7 mouse cellular contexts compared by ENCODE assay signal in genomic region chr17:87265792-87266186, GRCm38 (mm10). TPM values are rescaled to one million over a fixed set of nuclear protein-coding genes. Genes with fewer than 3 reads are reported as not detected.
A peak's percentile ranks its signal among the peaks of the same experiment; 100 is the strongest.
DNase-seq lines count a peak whose midpoint lies in the region; ATAC-seq and TF ChIP-seq lines count a peak whose summit lies in the region.

Gene Mcfd2, minus strand, starts transcription at chr17:87265935.

- H3K36me3 ChIP-seq in embryonic facial prominence, embryonic 11.5 days (replicated peaks; ENCODE audit: control insufficient read depth, insufficient read depth, low read depth, low read length): no peaks in the 10 kb centered on the region; the same call in 1 of the 2 replicates
- H3K36me3 ChIP-seq in kidney, adult 2 months (ENCODE audit: control insufficient read depth, insufficient read depth, low read length): no peaks in the 10 kb centered on the region
- peaks cover 34% of the 10 kb centered on the region for H3K36me3 ChIP-seq in limb, embryonic 12.5 days
- peaks cover 6% of the 10 kb centered on the region for H3K36me3 ChIP-seq in midbrain, embryonic 15.5 days (replicated peaks)
- no peaks in the 10 kb centered on the region for H3K36me3 ChIP-seq in spleen, adult 2 months (ENCODE audit: control insufficient read depth, insufficient read depth, low read length)

- H3K27ac ChIP-seq in embryonic facial prominence, embryonic 11.5 days (replicated peaks; ENCODE audit: low read depth, low read length): no peak within 1 kb of the TSS
- H3K27ac ChIP-seq in kidney, adult 2 months (ENCODE audit: insufficient read depth, low read depth, low read length): peak within 1 kb of the TSS; percentile 93
- H3K27ac ChIP-seq in limb, embryonic 12.5 days: peak within 1 kb of the TSS; percentile 79
- H3K27ac ChIP-seq in midbrain, embryonic 15.5 days: peak within 1 kb of the TSS; percentile 80
- peak within 1 kb of the TSS; percentile 59 for H3K27ac ChIP-seq in spleen, adult 2 months (ENCODE audit: insufficient read depth, low read length)

- WGBS in embryonic facial prominence, embryonic 11.5 days: under 1% methylated on average over 41 of the region's 41 CpGs
- 1% methylated on average over 41 of the region's 41 CpGs for WGBS in kidney, adult 2 months
- under 1% methylated on average over 41 of the region's 41 CpGs for WGBS in limb, embryonic 12.5 days
- WGBS in midbrain, embryonic 15.5 days: under 1% methylated on average over 41 of the region's 41 CpGs
- WGBS in spleen, adult 2 months: under 1% methylated on average over 41 of the region's 41 CpGs

- 0 out of 2 replicates have a peak, but pooled peaks cover 5% of the 10 kb centered on the region for H3K4me1 ChIP-seq in embryonic facial prominence, embryonic 11.5 days (ENCODE audit: control insufficient read depth, insufficient read depth, low read length)
- H3K4me1 ChIP-seq in kidney, adult 2 months (ENCODE audit: control insufficient read depth, insufficient read depth, low read length): peaks cover 14% of the 10 kb centered on the region
- H3K4me1 ChIP-seq in limb, embryonic 12.5 days (replicated peaks): peaks cover 12% of the 10 kb centered on the region
- H3K4me1 ChIP-seq in midbrain, embryonic 15.5 days: peaks cover 16% of the 10 kb centered on the region
- H3K4me1 ChIP-seq in spleen, adult 2 months (ENCODE audit: control insufficient read depth, insufficient read depth, insufficient read length): peaks cover 5% of the 10 kb centered on the region; the same call in 1 of the 2 replicates

- H3K4me3 ChIP-seq in embryonic facial prominence, embryonic 11.5 days (ENCODE audit: low read depth, low read length): peak within 1 kb of the TSS; percentile 62
- H3K4me3 ChIP-seq in kidney, adult 2 months (ENCODE audit: insufficient read depth, low read depth, low read length): peak within 1 kb of the TSS; percentile 95
- peak within 1 kb of the TSS; percentile 89 for H3K4me3 ChIP-seq in limb, embryonic 12.5 days (replicated peaks)
- peak within 1 kb of the TSS; percentile 89 for H3K4me3 ChIP-seq in midbrain, embryonic 15.5 days
- peak within 1 kb of the TSS; percentile 79 for H3K4me3 ChIP-seq in spleen, adult 2 months (ENCODE audit: extremely low read depth, insufficient read depth, insufficient read length)

- no peaks in the 10 kb centered on the region for H3K27me3 ChIP-seq in embryonic facial prominence, embryonic 11.5 days (ENCODE audit: control insufficient read depth, insufficient read depth, low read length)
- no peaks in the 10 kb centered on the region for H3K27me3 ChIP-seq in kidney, adult 2 months (replicated peaks; ENCODE audit: control insufficient read depth, insufficient read depth, low read length)
- no peaks in the 10 kb centered on the region for H3K27me3 ChIP-seq in limb, embryonic 12.5 days
- no peaks in the 10 kb centered on the region; the same call in 1 of the 2 replicates for H3K27me3 ChIP-seq in midbrain, embryonic 15.5 days (replicated peaks)
- H3K27me3 ChIP-seq in spleen, adult 2 months (ENCODE audit: control insufficient read depth, insufficient read depth, low read length): no peaks in the 10 kb centered on the region

- peak within 1 kb of the TSS; percentile 79 for H3K4me2 ChIP-seq in embryonic facial prominence, embryonic 11.5 days (ENCODE audit: low read depth, low read length)
- H3K4me2 ChIP-seq in limb, embryonic 12.5 days: peak within 1 kb of the TSS; percentile 79
- H3K4me2 ChIP-seq in midbrain, embryonic 15.5 days: peak within 1 kb of the TSS; percentile 66

- no peaks in the 10 kb centered on the region for H3K9me3 ChIP-seq in embryonic facial prominence, embryonic 11.5 days (replicated peaks; ENCODE audit: control insufficient read depth, low read length)
- H3K9me3 ChIP-seq in limb, embryonic 12.5 days: peaks cover 10% of the 10 kb centered on the region; the same call in 1 of the 2 replicates
- no peaks in the 10 kb centered on the region for H3K9me3 ChIP-seq in midbrain, embryonic 15.5 days

- H3K9ac ChIP-seq in embryonic facial prominence, embryonic 11.5 days (replicated peaks; ENCODE audit: low read length): peak within 1 kb of the TSS; percentile 64
- peak within 1 kb of the TSS; percentile 91 for H3K9ac ChIP-seq in limb, embryonic 12.5 days (replicated peaks)
- H3K9ac ChIP-seq in midbrain, embryonic 15.5 days: peak within 1 kb of the TSS; percentile 91

- TF ChIP-seq POLR2A in kidney, adult 2 months (IDR thresholded peaks at IDR 0.05; ENCODE audit: low read depth, low read length): peak; percentile 77
- peak; percentile 49 for TF ChIP-seq POLR2A in spleen, adult 2 months (IDR thresholded peaks at IDR 0.05; ENCODE audit: low read depth, low read length)

- TF ChIP-seq CTCF in kidney, adult 2 months (conservative IDR thresholded peaks at IDR 0.05; ENCODE audit: insufficient read depth, insufficient read length, low read depth, low read length): 0 out of 2 replicates have a peak, but pooled peaks have one; percentile 22
- TF ChIP-seq CTCF in spleen, adult 2 months (IDR thresholded peaks at IDR 0.05; ENCODE audit: extremely low read depth, insufficient read depth, insufficient read length, insufficient replicate concordance): no peak

- ATAC-seq in embryonic facial prominence, embryonic 11.5 days (replicated peaks; ENCODE audit: insufficient number of reproducible peaks, low FRiP score, low TSS enrichment, low read depth): peak; percentile 92
- ATAC-seq in limb, embryonic 12.5 days (ENCODE audit: insufficient number of reproducible peaks, insufficient read depth, low FRiP score, low TSS enrichment, low read depth): peak; percentile 89
- peak; percentile 90 for ATAC-seq in midbrain, embryonic 15.5 days (replicated peaks)

- peak; percentile 99 for DNase-seq in adrenal gland, postnatal 14 days
- peak; percentile 93 for DNase-seq in embryonic facial prominence, embryonic 11.5 days (ENCODE audit: low spot score)
- peak; percentile 100 for DNase-seq in heart, adult 11 months
- peak; percentile 97 for DNase-seq in kidney, adult 2 months
- peak; percentile 83 to 94 for DNase-seq in spleen, adult 2 months (ENCODE audit: low read depth in 1 of 2, low spot score in 2 of 2)

RNA-seq across cellular contexts. Expression of gene Mcfd2, which starts in this region (rescaled TPM):
- total RNA-seq in adrenal gland, postnatal 14 days (2021): 167 and 183 TPM in 2 replicates
- polyA plus RNA-seq in embryonic facial prominence, embryonic 11.5 days (2014; fragmentation: Nextera tagmentation; extraction: Ambion mirVana): 82.0 and 85.7 TPM in 2 replicates
- polyA plus RNA-seq in kidney, adult 2 months (2012; rRNA removed): 159 and 170 TPM in 2 replicates
- 67.2 and 75.4 TPM in 2 replicates for polyA plus RNA-seq in limb, embryonic 12.5 days (2016; fragmentation: Nextera tagmentation; extraction: Ambion mirVana)
- polyA plus RNA-seq in midbrain, embryonic 15.5 days (2015; fragmentation: Nextera tagmentation; extraction: Ambion mirVana): 48.4 and 52.2 TPM in 2 replicates
- 38.5 and 47.0 TPM in 2 replicates for polyA plus RNA-seq in spleen, adult 2 months (2012; rRNA removed)
